Mouse (Mus musculus): ENCODE results near the gene Ap1s3. TPM values are rescaled to one million over a fixed set of nuclear protein-coding genes. Genes with fewer than 3 reads are reported as not detected.

Gene Ap1s3
- 26.4 and 35.8 TPM in 2 replicates for polyA plus RNA-seq (2012; rRNA removed)

- Histone ChIP-seq H3K36me3 (ENCODE audit: control insufficient read depth, insufficient read depth, low read length) (no peaks in the 10 kb centered on the region), H3K27ac (ENCODE audit: insufficient read depth, low read depth, low read length) (peak within 1 kb of the TSS; percentile 68), H3K27me3 (ENCODE audit: control insufficient read depth, insufficient read depth, low read length) (no peaks in the 10 kb centered on the region), H3K4me3 (ENCODE audit: low read depth, low read length) (peak within 1 kb of the TSS; percentile 95), H3K4me1 (ENCODE audit: control insufficient read depth, insufficient read depth, insufficient read length, low read length) (peaks cover 5% of the 10 kb centered on the region)
- under 1% methylated on average over 51 of the region's 51 CpGs for WGBS
- TF ChIP-seq POLR2A (IDR thresholded peaks at IDR 0.05; ENCODE audit: low read depth, low read length): peak; percentile 44
- TF ChIP-seq CTCF (IDR thresholded peaks at IDR 0.05; ENCODE audit: extremely low read depth, insufficient read length, insufficient replicate concordance, low read depth, low read length): no peak
Observed at GRCm38 (mm10) chr1:79671543-79672337, at the start of gene Ap1s3. Ap1s3 (minus strand) TSS chr1:79671972.

GRCm38 (mm10) chr1:79714152-79714923 lies 42.6 kb upstream of the Ap1s3 start:
- no peaks in the 10 kb centered on the region; the same call in 1 of the 2 replicates for H3K4me1 ChIP-seq (ENCODE audit: control insufficient read depth, insufficient read depth, insufficient read length, low read length)
- TF ChIP-seq CTCF (IDR thresholded peaks at IDR 0.05; ENCODE audit: extremely low read depth, insufficient read length, insufficient replicate concordance, low read depth, low read length): no peak
- no peak for TF ChIP-seq POLR2A (IDR thresholded peaks at IDR 0.05; ENCODE audit: low read depth, low read length)
- H3K27ac ChIP-seq (ENCODE audit: insufficient read depth, low read depth, low read length): no peak overlapping the region
- peaks cover 23% of the 10 kb centered on the region for H3K36me3 ChIP-seq (ENCODE audit: control insufficient read depth, insufficient read depth, low read length)
- 84% methylated on average over 13 of the region's 13 CpGs for WGBS
- H3K27me3 ChIP-seq (ENCODE audit: control insufficient read depth, insufficient read depth, low read length): no peaks in the 10 kb centered on the region
- no peak overlapping the region for H3K4me3 ChIP-seq (ENCODE audit: low read depth, low read length)

GRCm38 (mm10) chr1:79713081-79713480 lies 41.3 kb upstream of the Ap1s3 start:
- WGBS: 92% methylated on average over 5 of the region's 5 CpGs
- Histone ChIP-seq H3K36me3 (ENCODE audit: control insufficient read depth, insufficient read depth, low read length) (peaks cover 23% of the 10 kb centered on the region), H3K4me1 (ENCODE audit: control insufficient read depth, insufficient read depth, insufficient read length, low read length) (no peaks in the 10 kb centered on the region; the same call in 1 of the 2 replicates), H3K27ac (ENCODE audit: insufficient read depth, low read depth, low read length) (no peak overlapping the region), H3K4me3 (ENCODE audit: low read depth, low read length) (no peak overlapping the region), H3K27me3 (ENCODE audit: control insufficient read depth, insufficient read depth, low read length) (no peaks in the 10 kb centered on the region)
- TF ChIP-seq CTCF (IDR thresholded peaks at IDR 0.05; ENCODE audit: extremely low read depth, insufficient read length, insufficient replicate concordance, low read depth, low read length) (no peak), POLR2A (IDR thresholded peaks at IDR 0.05; ENCODE audit: low read depth, low read length) (no peak)

GRCm38 (mm10) chr1:79711147-79712126 lies 39.7 kb upstream of the Ap1s3 start:
- Histone ChIP-seq H3K4me1 (ENCODE audit: control insufficient read depth, insufficient read depth, insufficient read length, low read length) (no peaks in the 10 kb centered on the region; the same call in 1 of the 2 replicates), H3K27me3 (ENCODE audit: control insufficient read depth, insufficient read depth, low read length) (no peaks in the 10 kb centered on the region), H3K4me3 (ENCODE audit: low read depth, low read length) (peak overlapping the region; percentile 20; the same call in 1 of the 2 replicates), H3K36me3 (ENCODE audit: control insufficient read depth, insufficient read depth, low read length) (peaks cover 32% of the 10 kb centered on the region), H3K27ac (ENCODE audit: insufficient read depth, low read depth, low read length) (no peak overlapping the region)
- 70% methylated on average over 18 of the region's 18 CpGs for WGBS
- TF ChIP-seq POLR2A (IDR thresholded peaks at IDR 0.05; ENCODE audit: low read depth, low read length) (no peak), CTCF (IDR thresholded peaks at IDR 0.05; ENCODE audit: extremely low read depth, insufficient read length, insufficient replicate concordance, low read depth, low read length) (no peak)

- TF ChIP-seq POLR2A (IDR thresholded peaks at IDR 0.05; ENCODE audit: low read depth, low read length) (no peak), CTCF (IDR thresholded peaks at IDR 0.05; ENCODE audit: extremely low read depth, insufficient read length, insufficient replicate concordance, low read depth, low read length) (no peak)
- Histone ChIP-seq H3K27me3 (ENCODE audit: control insufficient read depth, insufficient read depth, low read length) (no peaks in the 10 kb centered on the region), H3K27ac (ENCODE audit: insufficient read depth, low read depth, low read length) (no peak overlapping the region), H3K4me1 (ENCODE audit: control insufficient read depth, insufficient read depth, insufficient read length, low read length) (no peaks in the 10 kb centered on the region; the same call in 1 of the 2 replicates), H3K4me3 (ENCODE audit: low read depth, low read length) (no peak overlapping the region), H3K36me3 (ENCODE audit: control insufficient read depth, insufficient read depth, low read length) (peaks cover 37% of the 10 kb centered on the region)
- WGBS: 62% methylated on average over 4 of the region's 4 CpGs
Observed at GRCm38 (mm10) chr1:79710678-79711077, 38.9 kb upstream of the Ap1s3 start.

- 81% methylated on average over 8 of the region's 8 CpGs for WGBS
- no peak for TF ChIP-seq CTCF (IDR thresholded peaks at IDR 0.05; ENCODE audit: extremely low read depth, insufficient read length, insufficient replicate concordance, low read depth, low read length)
- no peak for TF ChIP-seq POLR2A (IDR thresholded peaks at IDR 0.05; ENCODE audit: low read depth, low read length)
- peaks cover 39% of the 10 kb centered on the region for H3K36me3 ChIP-seq (ENCODE audit: control insufficient read depth, insufficient read depth, low read length)
- no peak overlapping the region for H3K4me3 ChIP-seq (ENCODE audit: low read depth, low read length)
- no peaks in the 10 kb centered on the region; the same call in 1 of the 2 replicates for H3K4me1 ChIP-seq (ENCODE audit: control insufficient read depth, insufficient read depth, insufficient read length, low read length)
- H3K27me3 ChIP-seq (ENCODE audit: control insufficient read depth, insufficient read depth, low read length): no peaks in the 10 kb centered on the region
- H3K27ac ChIP-seq (ENCODE audit: insufficient read depth, low read depth, low read length): no peak overlapping the region
Observed at GRCm38 (mm10) chr1:79710216-79710615, 38.4 kb upstream of the Ap1s3 start.
